Mouse (Mus musculus): ENCODE results near the gene Zfp217.

The Zfp217 gene

DNA sequence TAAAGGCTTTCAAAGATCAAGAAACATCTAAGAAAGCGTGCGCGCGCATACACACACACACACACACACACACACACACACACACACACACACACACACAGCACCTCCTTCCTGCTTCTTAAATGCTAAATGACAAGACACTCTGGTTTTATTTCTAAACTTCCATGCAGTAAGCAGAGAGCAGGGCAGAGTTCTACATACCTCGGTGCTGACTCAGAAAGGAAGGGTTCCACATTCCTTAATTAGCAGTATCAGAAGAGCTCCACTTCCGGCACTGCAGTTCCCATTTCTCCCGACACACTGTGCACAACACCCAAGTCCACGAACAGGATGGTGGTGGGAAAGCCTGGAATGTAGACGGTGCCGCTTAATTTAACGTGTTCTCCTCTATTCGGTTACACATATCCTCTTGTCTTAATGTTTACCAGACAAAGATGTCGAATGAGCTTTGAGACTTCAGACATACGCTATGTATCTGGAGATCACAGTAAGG, at the start of gene Zfp217:
Zfp217 (minus strand) TSS at position 443 of the 493 bp plus-strand sequence.
- ChIA-PET POLR2A (interaction anchor here (0.6 to 3.7 kb wide), 36 partner anchors 8 to 380 kb away, joined by 3 to 20 read pairs (median 4); no protein-coding TSS in a partner anchor), CTCF (interaction anchor here (0.6 to 1.0 kb wide), 6 partner anchors 21 to 787 kb away, joined by 3 to 6 read pairs (median 4); no protein-coding TSS in a partner anchor)

DNA sequence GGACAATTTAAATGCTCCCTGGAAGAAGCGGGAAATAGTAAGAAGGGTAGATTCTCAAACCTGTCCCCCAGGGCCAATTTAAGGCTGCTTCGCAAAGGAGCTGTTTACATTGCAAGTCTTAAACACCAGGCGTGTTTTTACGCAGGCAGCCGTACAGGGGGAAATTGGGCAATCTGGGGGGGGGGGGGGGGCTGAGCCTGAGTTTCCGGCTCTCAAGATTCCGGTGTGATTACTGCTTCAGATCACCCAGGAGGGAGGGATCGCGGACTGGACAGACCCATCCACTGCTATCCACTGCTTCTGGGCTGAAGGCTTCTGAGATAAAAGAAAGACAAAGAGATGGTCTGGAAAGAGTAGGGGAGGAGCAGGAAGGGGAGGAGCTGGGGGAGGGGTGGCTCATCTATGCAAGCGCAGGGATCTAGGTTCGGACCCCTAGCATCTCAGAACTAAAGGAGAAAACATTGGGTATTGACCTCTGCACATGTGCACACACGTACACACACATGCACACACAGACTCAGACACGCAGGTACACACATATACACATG, 47.7 kb upstream of the Zfp217 start:
- ChIA-PET CTCF (interaction anchor here (0.5 to 2.7 kb wide), 24 partner anchors 10 to 398 kb away, joined by 3 to 33 read pairs (median 4); no protein-coding TSS in a partner anchor), POLR2A (interaction anchor here (0.6 to 7.4 kb wide), 35 partner anchors 9 to 278 kb away, joined by 3 to 101 read pairs (median 5); no protein-coding TSS in a partner anchor)

DNA sequence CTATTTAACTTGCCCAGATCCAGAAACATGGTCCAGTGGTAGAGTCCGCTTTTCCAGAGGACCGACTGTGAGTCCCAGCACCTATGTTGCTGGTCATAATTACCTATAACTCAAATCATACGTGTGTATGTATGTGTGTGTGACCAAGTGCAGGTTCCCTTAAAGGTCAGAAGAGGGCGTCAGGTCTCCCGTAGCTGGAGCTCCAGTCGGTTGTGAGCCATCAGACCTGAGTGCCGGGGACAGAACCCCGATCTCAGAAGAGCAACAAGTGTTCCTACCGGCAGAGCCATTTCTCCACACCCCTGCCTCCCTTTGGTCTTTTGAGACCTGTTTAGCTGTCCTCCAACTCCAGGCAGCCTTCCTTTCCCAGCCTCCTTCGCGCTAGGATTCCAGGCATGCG, 46.9 kb upstream of the Zfp217 start:
- POLR2A ChIA-PET = interaction anchor here (0.6 to 7.4 kb wide), 26 partner anchors 8 to 196 kb away, joined by 3 to 101 read pairs (median 5); no protein-coding TSS in a partner anchor
- CTCF ChIA-PET = interaction anchor here (0.6 to 2.7 kb wide), 17 partner anchors 10 to 399 kb away, joined by 3 to 33 read pairs (median 4); no protein-coding TSS in a partner anchor

DNA sequence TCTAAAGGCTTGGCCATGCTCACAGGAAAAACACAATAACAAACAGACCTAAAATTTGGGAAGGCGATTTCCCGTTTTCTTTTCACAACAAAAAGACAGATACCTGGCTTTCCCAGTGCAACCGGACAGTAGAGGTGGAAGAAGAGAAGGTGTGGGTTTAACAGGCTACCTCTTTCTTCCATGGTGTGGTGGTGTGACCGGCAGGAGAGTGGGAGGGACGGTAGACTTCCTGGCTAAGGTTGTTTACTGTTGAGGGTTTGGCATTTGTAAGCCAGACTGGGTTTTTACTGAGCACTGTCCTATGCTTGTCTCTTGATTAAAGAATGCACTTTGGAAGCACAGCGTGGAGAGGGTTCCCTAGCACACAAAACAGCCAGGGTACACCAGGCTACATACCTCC, 45.9 kb upstream of the Zfp217 start:
- CTCF ChIA-PET = interaction anchor here (0.6 to 2.0 kb wide), 4 partner anchors 12 to 43 kb away, joined by 4 to 6 read pairs (median 5); no protein-coding TSS in a partner anchor
- POLR2A ChIA-PET = interaction anchor here (0.5 to 7.4 kb wide), 21 partner anchors 8 to 54 kb away, joined by 3 to 101 read pairs (median 5); no protein-coding TSS in a partner anchor

DNA sequence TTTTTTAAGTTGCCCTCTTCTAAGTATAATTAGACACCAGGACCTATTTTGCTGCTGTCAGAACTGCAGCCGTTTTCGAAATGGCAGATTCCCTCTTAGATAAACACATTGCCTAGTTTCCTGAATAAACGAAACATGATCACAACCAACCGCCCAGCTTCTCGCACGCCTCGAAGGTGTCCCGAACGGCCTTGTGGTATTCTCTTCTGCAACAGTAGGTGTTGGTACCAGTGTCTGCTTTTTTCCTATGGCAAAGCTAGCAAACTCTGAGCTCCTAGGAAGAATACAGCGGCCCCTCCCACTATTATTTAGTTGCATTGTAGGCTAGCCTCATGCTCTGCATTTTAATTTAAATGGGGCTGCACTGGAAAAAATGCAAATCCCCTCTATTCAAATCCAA, 45.3 kb upstream of the Zfp217 start:
- POLR2A ChIA-PET = interaction anchor here (0.6 to 7.4 kb wide), 28 partner anchors 8 to 61 kb away, joined by 3 to 101 read pairs (median 4); no protein-coding TSS in a partner anchor
- CTCF ChIA-PET = interaction anchor here in 3 of 4 experiments (0.6 to 1.3 kb wide), 4 partner anchors 9 to 43 kb away, joined by 3 to 6 read pairs (median 5); no protein-coding TSS in a partner anchor

DNA sequence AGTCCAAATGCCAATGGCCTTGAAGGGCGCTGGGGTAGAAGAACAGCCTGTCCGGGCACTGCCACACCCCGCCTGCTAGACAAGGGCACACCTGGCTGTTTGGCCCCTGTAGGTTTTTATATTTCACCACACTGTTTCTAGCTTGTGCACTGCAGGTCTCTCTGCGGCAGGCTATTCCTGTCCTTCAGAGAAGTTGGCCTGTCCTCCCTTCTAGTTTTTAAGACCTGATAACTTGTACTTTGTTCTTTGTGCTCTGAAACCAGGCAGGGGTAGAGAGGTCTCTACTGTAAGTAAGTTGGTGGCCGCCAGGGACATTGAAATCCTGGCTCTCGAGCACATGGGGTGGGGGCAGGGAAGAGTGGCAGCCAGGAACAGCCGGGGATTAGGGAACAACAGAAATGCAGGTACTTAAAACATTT, 44.8 kb upstream of the Zfp217 start:
- ChIA-PET POLR2A (interaction anchor here (0.6 to 7.4 kb wide), 29 partner anchors 8 to 131 kb away, joined by 3 to 101 read pairs (median 4); no protein-coding TSS in a partner anchor), CTCF (interaction anchor here (0.5 to 1.3 kb wide), 6 partner anchors 9 to 154 kb away, joined by 3 to 6 read pairs (median 4); no protein-coding TSS in a partner anchor)

DNA sequence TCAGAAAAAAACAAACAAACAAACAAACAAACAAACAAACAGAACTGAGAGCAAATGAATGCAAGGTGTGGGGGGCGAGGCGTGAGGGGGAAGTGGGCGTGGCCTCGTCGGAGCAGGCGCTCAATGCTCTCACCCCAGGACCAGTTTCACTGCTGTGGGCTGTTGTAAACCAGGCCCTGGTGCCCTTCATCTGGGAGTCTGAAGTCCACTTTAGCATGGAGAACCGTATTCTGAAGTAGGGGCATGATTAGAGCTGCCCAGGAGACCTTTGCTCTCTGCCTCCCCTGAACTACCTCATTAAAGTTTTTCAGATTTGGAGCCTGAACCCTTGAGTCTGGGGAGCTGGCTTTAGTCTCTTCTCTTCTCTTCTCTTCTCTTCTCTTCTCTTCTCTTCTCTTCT, 40.8 kb upstream of the Zfp217 start:
- ChIA-PET CTCF (interaction anchor here in 2 of 4 experiments (0.6 to 1.8 kb wide), 5 partner anchors 8 to 85 kb away, joined by 3 to 7 read pairs (median 4); no protein-coding TSS in a partner anchor), POLR2A (interaction anchor here (0.6 to 1.5 kb wide), 9 partner anchors 9 to 94 kb away, joined by 3 to 7 read pairs (median 3); no protein-coding TSS in a partner anchor)

DNA sequence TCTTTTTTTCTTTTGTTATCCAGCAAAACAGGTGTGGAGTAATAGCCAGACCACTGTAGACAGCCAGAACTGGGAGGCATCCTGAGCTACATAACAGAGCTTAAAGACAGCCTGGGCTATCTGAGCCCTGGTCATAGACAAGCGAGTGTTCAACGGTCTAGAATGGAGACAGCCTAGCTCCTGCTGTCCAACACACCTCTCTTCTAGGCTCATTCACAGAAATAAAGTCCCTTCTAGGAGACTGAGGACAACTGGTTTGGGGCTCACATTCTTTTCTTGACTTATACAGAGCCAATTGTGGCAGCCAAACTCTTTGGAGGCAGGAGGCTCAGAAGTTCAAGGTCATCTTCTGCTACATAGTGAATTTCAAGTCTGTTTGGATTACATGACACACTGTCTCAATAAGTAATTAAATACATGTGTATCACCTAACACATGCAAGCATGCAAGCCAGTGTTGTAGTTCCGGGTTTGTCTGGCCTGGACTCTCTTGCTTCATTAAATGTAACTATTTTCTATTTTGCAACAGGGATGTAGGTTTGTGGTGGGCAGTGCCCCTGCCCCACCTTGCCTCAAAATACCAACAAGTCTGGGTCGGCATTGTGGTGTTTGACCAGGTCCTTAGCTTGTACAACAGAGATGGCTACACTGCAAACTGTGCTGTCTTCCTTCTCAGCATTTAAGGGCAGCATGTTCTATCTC, 37.4 kb upstream of the Zfp217 start:
- POLR2A ChIA-PET = interaction anchor here in 3 of 4 experiments (0.6 to 3.8 kb wide), 28 partner anchors 8 to 1179 kb away, joined by 3 to 30 read pairs (median 6); partner anchors contain the start of gene Zfp217 (in 1 of the 3)

DNA sequence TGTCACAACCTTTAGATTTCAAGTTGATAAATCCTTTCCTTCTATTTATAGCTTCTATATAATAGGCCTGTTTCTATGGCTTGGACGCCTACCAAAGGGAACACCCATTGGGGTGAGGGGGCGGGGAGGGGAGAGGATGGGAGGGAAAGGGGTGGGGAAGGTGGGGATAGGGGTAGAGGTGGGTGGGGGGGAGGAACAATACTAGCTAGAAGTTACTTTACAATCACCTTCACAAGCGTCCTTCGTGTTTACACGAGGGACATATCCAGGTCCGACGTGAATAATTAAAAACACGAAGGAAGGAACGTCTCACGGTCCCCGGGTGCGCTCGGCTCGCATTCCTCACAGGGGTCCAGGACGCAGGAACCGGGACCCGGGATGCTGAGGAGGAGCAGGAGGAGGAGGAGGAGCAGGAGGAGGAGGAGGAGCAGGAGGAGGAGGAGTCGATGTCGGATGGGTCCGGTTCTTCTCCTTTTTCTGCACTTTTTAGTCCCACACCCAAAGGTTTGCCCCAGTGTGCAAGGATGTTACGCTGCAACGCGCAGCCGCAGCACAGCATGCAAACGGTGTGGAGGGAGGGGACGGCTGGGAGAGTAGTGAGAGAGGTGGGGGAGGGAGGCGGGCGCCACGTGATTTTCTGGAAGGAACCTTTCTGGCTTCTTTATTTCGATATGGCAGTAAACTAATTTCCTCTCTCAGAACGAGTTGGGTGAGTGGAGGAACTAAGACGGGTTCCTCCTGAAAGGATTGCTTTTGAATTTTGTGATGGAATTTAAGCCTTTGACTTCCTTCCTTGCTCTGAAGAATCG, 36.5 kb upstream of the Zfp217 start:
- POLR2A ChIA-PET = interaction anchor here (0.5 to 3.8 kb wide), 49 partner anchors 8 to 1179 kb away, joined by 3 to 30 read pairs (median 4); partner anchors contain the start of gene Zfp217 (in 2 of the 4)
- CTCF ChIA-PET = interaction anchor here in 3 of 4 experiments (0.5 to 1.4 kb wide), 9 partner anchors 8 to 1233 kb away, joined by 3 to 6 read pairs (median 3); no protein-coding TSS in a partner anchor

More for the DNA sequence above, 37.4 kb upstream of the Zfp217 start:
- CTCF ChIA-PET = interaction anchor here in 2 of 4 experiments (1.1 to 1.4 kb wide), 2 partner anchors 9 to 30 kb away, joined by 3 read pairs; no protein-coding TSS in a partner anchor

DNA sequence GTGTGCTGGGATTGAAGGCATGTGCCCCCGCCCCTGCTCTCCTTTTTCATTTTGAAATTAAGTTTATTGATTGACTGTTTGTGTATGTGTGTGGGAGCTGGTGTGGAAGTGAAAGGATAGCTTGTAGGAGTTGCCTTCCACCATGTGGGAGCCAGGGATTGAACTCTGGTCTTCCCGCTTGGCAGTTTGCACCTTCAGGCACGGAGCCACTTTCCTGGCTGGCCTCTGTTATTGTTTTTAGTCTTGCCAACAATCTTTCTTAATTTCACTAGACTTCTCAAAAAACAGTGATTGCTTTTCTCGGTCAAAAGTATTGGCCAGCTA, 35.9 kb upstream of the Zfp217 start:
- ChIA-PET POLR2A (interaction anchor here (0.6 to 3.8 kb wide), 33 partner anchors 8 to 1178 kb away, joined by 3 to 30 read pairs (median 4); partner anchors contain the start of gene Zfp217 (in 2 of the 4)), CTCF (interaction anchor here in 3 of 4 experiments (0.6 to 1.1 kb wide), 5 partner anchors 8 to 24 kb away, joined by 3 to 4 read pairs (median 3); no protein-coding TSS in a partner anchor)

DNA sequence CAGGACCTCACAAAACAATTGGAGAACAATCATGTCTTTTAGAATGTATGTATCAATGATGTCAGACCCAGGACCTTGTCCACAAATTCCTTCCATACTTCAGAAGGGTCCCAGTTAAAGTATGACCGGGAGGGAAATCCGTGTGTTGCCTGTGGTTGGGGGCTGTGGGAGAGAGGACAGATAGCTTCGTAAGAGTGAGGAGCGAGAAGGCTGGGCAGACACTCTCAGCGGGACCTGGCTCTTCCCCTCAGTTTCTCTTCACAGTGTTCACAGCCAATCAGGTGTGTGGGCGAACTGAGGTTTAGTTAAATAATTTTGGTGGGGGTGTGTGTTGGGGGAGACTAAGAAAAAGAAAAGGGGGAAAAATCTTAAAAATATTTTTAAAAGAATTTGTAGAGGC, 34.0 kb upstream of the Zfp217 start:
- POLR2A ChIA-PET = interaction anchor here in 3 of 4 experiments (0.5 to 3.8 kb wide), 7 partner anchors 11 to 54 kb away, joined by 3 to 28 read pairs (median 3); no protein-coding TSS in a partner anchor
- CTCF ChIA-PET = interaction anchor here in 1 of 4 experiments (1.2 kb wide), 1 partner anchor 15 kb away, joined by 3 read pairs; no protein-coding TSS in a partner anchor

DNA sequence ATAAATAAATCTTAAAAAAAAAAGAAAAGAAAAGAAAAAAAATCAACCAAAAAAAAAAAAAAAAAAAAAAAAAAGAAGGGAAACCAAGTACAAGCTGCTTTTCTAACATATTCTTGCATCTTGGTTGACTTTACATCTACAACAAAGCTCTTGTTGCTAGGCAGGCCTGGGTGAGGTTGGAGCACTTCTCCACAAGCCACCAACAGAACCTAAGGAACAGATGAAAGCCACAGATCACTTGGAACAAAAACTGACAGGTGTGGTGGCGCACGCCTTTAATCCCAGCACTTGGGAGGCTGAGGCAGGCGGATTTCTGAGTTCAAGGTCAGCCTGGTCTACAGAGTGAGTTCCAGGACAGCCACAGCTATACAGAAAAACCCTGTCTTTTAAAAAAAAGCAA, 32.9 kb upstream of the Zfp217 start:
- CTCF ChIA-PET = interaction anchor here (0.6 to 1.4 kb wide), 21 partner anchors 8 to 1400 kb away, joined by 3 to 8 read pairs (median 4); no protein-coding TSS in a partner anchor
- POLR2A ChIA-PET = interaction anchor here in 3 of 4 experiments (0.6 to 2.2 kb wide), 19 partner anchors 11 to 1174 kb away, joined by 3 to 17 read pairs (median 4); no protein-coding TSS in a partner anchor

DNA sequence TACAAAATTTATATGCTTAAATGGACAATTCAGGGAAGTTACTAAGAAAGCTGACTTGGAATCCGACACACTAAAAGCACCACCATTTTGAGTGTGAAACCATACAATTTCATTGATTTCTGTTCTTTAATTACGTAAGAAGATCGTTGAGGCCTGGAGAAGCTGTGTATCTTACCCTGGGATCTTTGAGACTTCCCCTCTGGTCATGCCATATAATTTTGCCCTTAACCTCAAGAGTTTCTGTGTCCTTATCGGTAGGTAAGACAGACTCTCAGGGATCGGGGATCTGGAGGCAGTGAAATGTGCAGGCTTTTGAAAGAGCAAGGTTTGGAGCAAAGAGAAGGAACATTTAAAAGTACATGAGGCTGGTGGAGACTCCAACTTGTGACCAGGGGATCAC, 31.4 kb upstream of the Zfp217 start:
- POLR2A ChIA-PET = interaction anchor here in 1 of 4 experiments (0.8 to 1.0 kb wide), 2 partner anchors 14 to 16 kb away, joined by 3 read pairs; no protein-coding TSS in a partner anchor
- CTCF ChIA-PET = no interaction called here

DNA sequence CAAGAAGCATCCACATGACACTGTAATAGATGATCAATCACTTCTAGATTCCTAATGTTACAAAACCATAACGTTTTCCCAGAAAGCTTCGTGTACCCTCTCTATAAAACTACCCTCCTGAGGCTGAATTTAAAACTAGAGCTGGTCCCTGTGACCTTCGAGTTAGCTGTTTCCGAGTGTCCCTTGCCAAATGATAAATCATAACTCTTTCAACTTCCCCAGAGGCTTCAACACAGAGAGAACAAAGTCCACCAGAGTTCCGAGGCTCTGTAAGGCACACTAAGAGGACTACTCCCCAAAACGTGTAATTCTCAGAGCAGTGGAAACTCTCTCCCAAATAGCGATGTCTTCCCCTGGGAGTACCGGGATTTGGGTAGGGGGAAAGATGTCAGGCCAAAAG, 29.4 kb upstream of the Zfp217 start:
- ChIA-PET POLR2A (interaction anchor here in 3 of 4 experiments (0.6 to 3.4 kb wide), 19 partner anchors 8 to 172 kb away, joined by 3 to 19 read pairs (median 4); no protein-coding TSS in a partner anchor), CTCF (interaction anchor here in 1 of 4 experiments (0.6 to 2.1 kb wide), 2 partner anchors 30 to 39 kb away, joined by 5 read pairs; no protein-coding TSS in a partner anchor)

DNA sequence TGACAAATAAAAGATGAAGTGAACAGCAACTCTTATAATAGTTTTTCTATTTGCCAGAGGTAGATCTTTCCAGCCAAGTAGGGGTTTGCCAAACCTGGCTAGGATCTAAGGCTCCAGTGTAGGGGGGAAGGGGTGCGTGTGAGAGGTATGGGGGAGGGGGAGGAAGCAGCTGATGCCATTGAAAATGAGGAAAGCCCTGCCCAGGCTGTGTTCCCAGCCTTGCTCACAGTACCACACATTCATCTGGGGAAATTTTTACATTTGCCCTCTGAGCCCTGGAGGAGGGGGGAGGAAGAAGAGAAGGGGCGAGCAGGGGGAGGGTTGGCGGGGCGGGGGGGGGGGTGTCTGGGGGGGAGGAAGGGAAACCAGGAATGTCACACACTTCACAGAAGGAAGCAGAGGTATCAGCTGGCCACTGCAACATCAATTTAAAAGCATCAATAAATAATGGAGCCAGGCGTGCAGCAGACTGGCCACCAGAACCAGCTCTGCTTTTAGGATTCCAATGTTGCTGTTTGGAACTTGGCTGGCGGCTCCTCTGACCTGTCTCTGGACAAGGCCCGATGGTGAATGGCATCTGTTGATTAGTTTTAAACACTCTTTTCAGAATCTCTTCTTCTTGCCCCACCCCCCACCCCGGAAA, 28.5 kb upstream of the Zfp217 start:
- ChIA-PET CTCF (interaction anchor here in 2 of 4 experiments (0.6 kb wide), 2 partner anchors 8 to 31 kb away, joined by 3 to 18 read pairs; no protein-coding TSS in a partner anchor), POLR2A (interaction anchor here (0.9 to 3.4 kb wide), 14 partner anchors 8 to 78 kb away, joined by 3 to 19 read pairs (median 4); no protein-coding TSS in a partner anchor)

DNA sequence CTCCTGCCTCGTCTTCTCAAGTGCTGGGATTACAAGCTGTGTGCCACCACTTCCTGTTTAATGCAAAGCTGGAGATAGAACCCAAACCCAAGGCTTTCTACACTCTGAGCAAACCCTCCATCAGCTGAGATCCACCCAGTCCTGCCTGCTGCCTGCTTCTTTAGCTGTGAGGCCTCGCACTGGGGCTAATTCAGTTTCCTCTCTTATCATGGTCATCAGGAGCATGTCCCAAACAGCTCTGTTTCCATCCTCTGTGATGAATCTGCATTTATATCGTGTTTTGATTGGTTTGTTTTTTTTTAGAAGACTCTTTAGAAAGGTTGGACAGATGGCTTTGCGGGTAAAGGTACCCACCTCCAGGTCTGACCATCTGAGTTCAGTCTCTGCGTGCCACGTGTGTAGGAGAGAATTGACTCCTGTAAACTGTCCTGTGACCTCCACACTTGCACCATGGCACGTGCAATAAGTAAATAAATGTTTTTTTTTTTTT, 27.8 kb upstream of the Zfp217 start:
- ChIA-PET POLR2A (interaction anchor here (0.5 to 3.4 kb wide), 13 partner anchors 8 to 201 kb away, joined by 3 to 19 read pairs (median 4); no protein-coding TSS in a partner anchor), CTCF (interaction anchor here in 2 of 4 experiments (0.6 to 0.7 kb wide), 2 partner anchors 9 to 14 kb away, joined by 3 to 5 read pairs; no protein-coding TSS in a partner anchor)
